Mouse (Mus musculus) heart, adult 9 months (tissue): ENCODE results near the gene Alppl2.

Experiments
- DNase-seq, 2 experiments: peaks; one replicate each; pipeline ENCODE4 v3.0.0; 2022; ENCODE audit warnings: low spot score in 2 of 2

Gene Alppl2

GRCm38 (mm10) chr1:87089828-87090227 lies at the start of gene Alppl2:
Gene Alppl2, minus strand, starts transcription at chr1:87089928.
- DNase-seq: no peak

- no peak for DNase-seq
These were observed 42.1 kb upstream of the Alppl2 start for GRCm38 (mm10) chr1:87131803-87132202.

- no peak for DNase-seq
These were observed 37.7 kb upstream of the Alppl2 start for GRCm38 (mm10) chr1:87127206-87128030.

- DNase-seq: no peak
These were observed 34.9 kb upstream of the Alppl2 start, which contains the start of gene Akp3 for GRCm38 (mm10) chr1:87124673-87125072. Gene Akp3, plus strand, starts transcription at chr1:87124973.

GRCm38 (mm10) chr1:87114784-87115183 lies 25.1 kb upstream of the Alppl2 start:
- DNase-seq: no peak

- DNase-seq: no peak
These were observed 22.1 kb upstream of the Alppl2 start for GRCm38 (mm10) chr1:87111719-87112354.

GRCm38 (mm10) chr1:87108564-87108963 lies 18.8 kb upstream of the Alppl2 start:
- DNase-seq: no peak

GRCm38 (mm10) chr1:87106536-87106935 lies 16.8 kb upstream of the Alppl2 start:
- no peak for DNase-seq

- no peak for DNase-seq
These were observed 14.2 kb upstream of the Alppl2 start for GRCm38 (mm10) chr1:87103936-87104335.

GRCm38 (mm10) chr1:87102114-87102513 lies 12.4 kb upstream of the Alppl2 start:
- no peak for DNase-seq

GRCm38 (mm10) chr1:87101411-87101810 lies 11.7 kb upstream of the Alppl2 start, which contains the start of gene Alpi:
Gene Alpi, minus strand, starts transcription at chr1:87101606.
- DNase-seq: no peak

GRCm38 (mm10) chr1:87098358-87098975 lies 8.7 kb upstream of the Alppl2 start:
- DNase-seq: peak in 1 of 2 experiments; percentile 10

GRCm38 (mm10) chr1:87095642-87096041 lies 5.9 kb upstream of the Alppl2 start:
- DNase-seq: no peak

GRCm38 (mm10) chr1:87089251-87089650 lies 477 bp downstream of the Alppl2 start:
- DNase-seq: no peak

- DNase-seq: no peak
These were observed 2.8 kb downstream of the Alppl2 start for GRCm38 (mm10) chr1:87086964-87087363.

GRCm38 (mm10) chr1:87086196-87086595 lies 3.5 kb downstream of the Alppl2 start:
- DNase-seq: no peak

- no peak for DNase-seq
These were observed 16.0 kb downstream of the Alppl2 start for GRCm38 (mm10) chr1:87073776-87074175.

- no peak for DNase-seq
These were observed 19.0 kb downstream of the Alppl2 start for GRCm38 (mm10) chr1:87070720-87071119.

- DNase-seq: no peak
These were observed 28.8 kb downstream of the Alppl2 start for GRCm38 (mm10) chr1:87060913-87061312.

- no peak for DNase-seq
These were observed 30.6 kb downstream of the Alppl2 start for GRCm38 (mm10) chr1:87059042-87059665.

- DNase-seq: no peak
These were observed 32.7 kb downstream of the Alppl2 start for GRCm38 (mm10) chr1:87057075-87057474.

- no peak for DNase-seq
These were observed 38.4 kb downstream of the Alppl2 start for GRCm38 (mm10) chr1:87051369-87051768.
